9 mouse cellular contexts compared by ENCODE assay signal in the genomic region with DNA sequence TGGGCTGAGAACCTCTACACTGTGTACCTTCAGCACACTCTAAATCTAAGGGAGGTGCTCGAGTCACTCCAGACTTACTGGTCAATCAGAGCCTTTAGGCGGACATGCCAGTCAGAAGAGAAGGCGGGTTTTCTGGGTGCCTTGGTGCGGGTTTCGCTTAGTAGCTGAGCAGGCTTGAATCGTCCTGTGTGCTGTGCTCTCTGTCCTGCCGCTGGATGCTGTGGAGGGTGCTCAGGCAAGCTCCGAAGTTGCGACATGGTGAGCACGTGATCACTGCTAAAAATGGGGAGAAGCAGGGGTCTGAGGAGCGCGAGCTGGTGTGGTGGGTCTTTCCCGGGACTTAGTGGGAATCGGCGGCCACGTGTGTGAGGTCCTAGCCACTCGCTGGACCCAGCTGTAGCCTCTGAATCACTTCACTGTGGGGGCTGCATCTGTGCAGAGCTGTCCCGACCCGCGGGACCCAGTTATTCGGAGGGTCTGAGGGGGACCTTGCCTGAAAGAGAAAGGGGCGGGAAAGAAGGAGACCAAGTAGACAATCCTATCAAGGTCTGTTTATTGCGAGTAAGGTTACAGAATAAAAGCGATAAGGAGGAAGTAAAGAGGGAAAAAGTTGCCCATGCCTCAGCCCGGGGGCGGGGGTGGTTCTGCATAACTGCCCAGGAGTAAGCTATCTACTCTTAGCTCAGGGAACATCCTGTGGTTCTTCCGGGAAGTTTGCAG. TPM values are rescaled to one million over a fixed set of nuclear protein-coding genes. Genes with fewer than 3 reads are reported as not detected.
DNase-seq lines count a peak whose midpoint lies in the region; ATAC-seq and TF ChIP-seq lines count a peak whose summit lies in the region.
"Had no signal": no experiment of that assay in that cellular context is flagged by ENCODE, and none has a peak within 500 bp of the region (broad histone marks: within the 10 kb centered on the region; RNA-seq: fewer than 3 reads in every experiment).

No protein-coding gene starts in this region.

- peak overlapping the region; percentile 98 for H3K4me2 ChIP-seq in CH12.LX (ENCODE audit: insufficient read depth, low read depth, poor library complexity, severe bottlenecking)
- peak overlapping the region; percentile 67 for H3K4me2 ChIP-seq in embryonic facial prominence, embryonic 15.5 days (replicated peaks)
- peak overlapping the region; percentile 71 for H3K4me2 ChIP-seq in intestine, embryonic 14.5 days (ENCODE audit: low read length)
- H3K4me2 ChIP-seq in lung, postnatal 0 days (replicated peaks; ENCODE audit: low read depth, low read length) = peak overlapping the region; percentile 70

- peak overlapping the region; percentile 64 to 74 (median 72) for H3K4me3 ChIP-seq in CH12.LX (replicated peaks in 1 of 3; ENCODE audit: low read depth in 2 of 3, low read length in 2 of 3, poor library complexity in 1 of 3)
- H3K4me3 ChIP-seq in embryonic facial prominence, embryonic 15.5 days (replicated peaks) = peak overlapping the region; percentile 38
- peak overlapping the region; percentile 40 for H3K4me3 ChIP-seq in intestine, embryonic 14.5 days (ENCODE audit: low read depth, low read length)
- H3K4me3 ChIP-seq in lung, postnatal 0 days (ENCODE audit: low read depth, low read length) = peak overlapping the region; percentile 45

- dilution Hi-C loops in CH12.LX (cut with MboI; ENCODE audit: extremely low pct_ligation_motif_present, extremely low pct_unique_long_range_greater_than_20kb, low sequenced_read_pairs) = no loop called here

- no peak for TF ChIP-seq EP300 in CH12.LX (IDR thresholded peaks at IDR 0.05; ENCODE audit: low read length)
- TF ChIP-seq EP300 in lung, postnatal 0 days (IDR thresholded peaks at IDR 0.05) = no peak

- WGBS in embryonic facial prominence, embryonic 15.5 days = 7% methylated on average over 27 of the region's 27 CpGs
- WGBS in intestine, embryonic 14.5 days = 6% methylated on average over 27 of the region's 27 CpGs
- 2% methylated on average over 27 of the region's 27 CpGs for WGBS in lung, postnatal 0 days

- peak; percentile 24; the same call in 1 of the 2 replicates for ATAC-seq in embryonic facial prominence, embryonic 15.5 days (ENCODE audit: insufficient number of reproducible peaks, low FRiP score, low TSS enrichment, low read depth)
- peak; percentile 81; the same call in 1 of the 2 replicates for ATAC-seq in intestine, embryonic 14.5 days (replicated peaks; ENCODE audit: low FRiP score, low TSS enrichment, low read depth)
- peak; percentile 91 for ATAC-seq in lung, postnatal 0 days

- peaks cover 5% of the 10 kb centered on the region for H3K9me3 ChIP-seq in CH12.LX (replicated peaks; ENCODE audit: low read length)
- H3K9me3 ChIP-seq in embryonic facial prominence, embryonic 15.5 days (replicated peaks) = no peaks in the 10 kb centered on the region
- no peaks in the 10 kb centered on the region for H3K9me3 ChIP-seq in intestine, embryonic 14.5 days (ENCODE audit: control insufficient read depth, low read length)
- no peaks in the 10 kb centered on the region for H3K9me3 ChIP-seq in lung, postnatal 0 days (ENCODE audit: low read length)

- H3K27ac ChIP-seq in CH12.LX (ENCODE audit: insufficient read depth, low read depth) = peak overlapping the region; percentile 68
- no peak overlapping the region for H3K27ac ChIP-seq in embryonic facial prominence, embryonic 15.5 days (replicated peaks)
- H3K27ac ChIP-seq in intestine, embryonic 14.5 days (ENCODE audit: low read depth) = peak overlapping the region; percentile 51; the same call in 1 of the 2 replicates
- H3K27ac ChIP-seq in lung, postnatal 0 days (ENCODE audit: low read length) = no peak overlapping the region

- H3K9ac ChIP-seq in CH12.LX (ENCODE audit: insufficient read depth, low read depth) = peak overlapping the region; percentile 41
- H3K9ac ChIP-seq in embryonic facial prominence, embryonic 15.5 days = peak overlapping the region; percentile 15; the same call in 1 of the 2 replicates
- peak overlapping the region; percentile 38 for H3K9ac ChIP-seq in intestine, embryonic 14.5 days (ENCODE audit: low read length)
- peak overlapping the region; percentile 8; the same call in 1 of the 2 replicates for H3K9ac ChIP-seq in lung, postnatal 0 days (replicated peaks; ENCODE audit: low read depth)

- H3K4me1 ChIP-seq in CH12.LX (ENCODE audit: control insufficient read depth in 1 of 2, insufficient read depth in 2 of 2) = no peaks in the 10 kb centered on the region; a peak in 1 of 4 replicates
- H3K4me1 ChIP-seq in embryonic facial prominence, embryonic 15.5 days = no peaks in the 10 kb centered on the region
- no peaks in the 10 kb centered on the region; the same call in 1 of the 2 replicates for H3K4me1 ChIP-seq in intestine, embryonic 14.5 days (replicated peaks; ENCODE audit: control insufficient read depth, insufficient read depth, low read length)
- no peaks in the 10 kb centered on the region; the same call in 1 of the 2 replicates for H3K4me1 ChIP-seq in lung, postnatal 0 days (ENCODE audit: insufficient read depth, low read depth, low read length)

- no peaks in the 10 kb centered on the region for H3K79me2 ChIP-seq in CH12.LX (replicated peaks; ENCODE audit: control insufficient read depth, extremely low read depth, insufficient read depth, poor library complexity, severe bottlenecking)

- in situ Hi-C loops in CH12.LX (cut with MboI; ENCODE audit: low pct_ligation_motif_present, low pct_unique_long_range_greater_than_20kb, low sequenced_read_pairs) = no loop called here

- DNase-seq in B cell, adult 2 months = peak; percentile 77 to 81
- DNase-seq in CH12.LX (ENCODE audit: extremely low read depth) = peak; percentile 41
- peak; percentile 79 for DNase-seq in intestine, embryonic 14.5 days (ENCODE audit: low spot score)
- DNase-seq in lung, postnatal 0 days (ENCODE audit: low spot score) = peak; percentile 68
- peak; percentile 28 for DNase-seq in ovary, postnatal 36 days (ENCODE audit: low spot score)
- DNase-seq in right cerebral cortex, postnatal 36 days (ENCODE audit: low spot score in 2 of 2) = no peak
- DNase-seq in left cerebral cortex, adult 8-10 months (ENCODE audit: low spot score in 2 of 2) = no peak

- TF ChIP-seq POLR2A in CH12.LX (IDR thresholded peaks at IDR 0.05; ENCODE audit: low read depth, low read length) = peak; percentile 20; the same call in 1 of the 2 replicates

- no peaks in the 10 kb centered on the region for H3K36me3 ChIP-seq in CH12.LX (replicated peaks in 1 of 2; ENCODE audit: control insufficient read depth in 1 of 2, insufficient read depth in 1 of 2, low read length in 1 of 2)
- H3K36me3 ChIP-seq in embryonic facial prominence, embryonic 15.5 days = no peaks in the 10 kb centered on the region
- no peaks in the 10 kb centered on the region for H3K36me3 ChIP-seq in intestine, embryonic 14.5 days (ENCODE audit: control insufficient read depth, insufficient read depth, low read length)
- H3K36me3 ChIP-seq in lung, postnatal 0 days (ENCODE audit: insufficient read depth, low read length) = no peaks in the 10 kb centered on the region

- no peak for TF ChIP-seq RAD21 in CH12.LX (IDR thresholded peaks at IDR 0.05; ENCODE audit: low read depth, low read length)

- no peaks in the 10 kb centered on the region for H3K27me3 ChIP-seq in CH12.LX (replicated peaks)
- no peaks in the 10 kb centered on the region for H3K27me3 ChIP-seq in embryonic facial prominence, embryonic 15.5 days
- no peaks in the 10 kb centered on the region for H3K27me3 ChIP-seq in intestine, embryonic 14.5 days (replicated peaks; ENCODE audit: control insufficient read depth, insufficient read depth, low read length)
- no peaks in the 10 kb centered on the region for H3K27me3 ChIP-seq in lung, postnatal 0 days (replicated peaks; ENCODE audit: insufficient read depth, low read length)

- no peak for TF ChIP-seq CTCF in CH12.LX (conservative IDR thresholded peaks at IDR 0.05 in 1 of 2, IDR thresholded peaks at IDR 0.05 in 1 of 2; ENCODE audit: low read depth in 2 of 2, low read length in 2 of 2)
- no peak for TF ChIP-seq CTCF in lung, postnatal 0 days (IDR thresholded peaks at IDR 0.05)

TF ChIP-seq in CH12.LX, 34 proteins besides CTCF, POLR2A, EP300 and RAD21:
- peak; percentile 38; the same call in 1 of the 2 replicates for TF ChIP-seq USF1 (IDR thresholded peaks at IDR 0.05; ENCODE audit: low read depth, low read length)
- peak; percentile 46; the same call in 1 of the 2 replicates for TF ChIP-seq ELF1 (IDR thresholded peaks at IDR 0.05; ENCODE audit: low read depth, low read length)
- TF ChIP-seq MAX (IDR thresholded peaks at IDR 0.05; ENCODE audit: low read length) = peak; percentile 23; the same call in 1 of the 2 replicates
- no peak for TF ChIP-seq CHD2 (IDR thresholded peaks at IDR 0.05; ENCODE audit: low read length)
- no peak for TF ChIP-seq IRF4 (IDR thresholded peaks at IDR 0.05; ENCODE audit: low read depth, low read length)

RNA-seq across cellular contexts. Expression of a gene that starts 11.2 kb away (rescaled TPM):
- total RNA-seq in CH12.LX (2012; rRNA removed) (6.1 and 6.7 TPM in 2 replicates), CH12.LX (2014; rRNA removed) (10.8 and 13.1 TPM in 2 replicates)
- 9.4 and 11.1 TPM in 2 replicates for polyA plus RNA-seq in CH12.LX (2012; ENCODE audit: insufficient read length, low read depth)
- polyA plus RNA-seq in embryonic facial prominence, embryonic 15.5 days (2015; fragmentation: Nextera tagmentation; extraction: Ambion mirVana) = 44.7 and 44.8 TPM in 2 replicates
- polyA plus RNA-seq in intestine, embryonic 14.5 days (2014; fragmentation: Nextera tagmentation; extraction: Ambion mirVana) = 43.1 and 43.5 TPM in 2 replicates
- polyA plus RNA-seq in lung, postnatal 0 days (2015; fragmentation: Nextera tagmentation; extraction: Ambion mirVana) = 21.7 and 25.0 TPM in 2 replicates
- 10 to 100 TPM; 44.1 to 47.5 (median 45.9) TPM for total RNA-seq in left cerebral cortex, adult 8-10 months (2022)

RNA-seq across cellular contexts. Expression of a gene that starts 24.2 kb away (rescaled TPM):
- 0.08 TPM in 1 of 2 replicates, not detected in the other for total RNA-seq in CH12.LX (2012; rRNA removed)
- 0.28 and 0.31 TPM in 2 replicates for total RNA-seq in CH12.LX (2014; rRNA removed)
- polyA plus RNA-seq in CH12.LX (2012; ENCODE audit: insufficient read length, low read depth) = 0.78 and 2.1 TPM in 2 replicates
- polyA plus RNA-seq in embryonic facial prominence, embryonic 15.5 days (2015; fragmentation: Nextera tagmentation; extraction: Ambion mirVana) = 0.12 and 0.19 TPM in 2 replicates
- 0.24 and 0.40 TPM in 2 replicates for polyA plus RNA-seq in intestine, embryonic 14.5 days (2014; fragmentation: Nextera tagmentation; extraction: Ambion mirVana)
- polyA plus RNA-seq in lung, postnatal 0 days (2015; fragmentation: Nextera tagmentation; extraction: Ambion mirVana) = 0.08 and 0.10 TPM in 2 replicates
- not detected for total RNA-seq in left cerebral cortex, adult 8-10 months (2022)

RNA-seq across cellular contexts. Expression of a gene that starts 31.8 kb away (rescaled TPM):
- total RNA-seq in CH12.LX (2012; rRNA removed) (not detected in 2 replicates), CH12.LX (2014; rRNA removed) (not detected in 2 replicates)
- not detected in 2 replicates for polyA plus RNA-seq in CH12.LX (2012; ENCODE audit: insufficient read length, low read depth)
- polyA plus RNA-seq in embryonic facial prominence, embryonic 15.5 days (2015; fragmentation: Nextera tagmentation; extraction: Ambion mirVana) = not detected in 2 replicates
- polyA plus RNA-seq in intestine, embryonic 14.5 days (2014; fragmentation: Nextera tagmentation; extraction: Ambion mirVana) = not detected in 2 replicates
- polyA plus RNA-seq in lung, postnatal 0 days (2015; fragmentation: Nextera tagmentation; extraction: Ambion mirVana) = not detected in 2 replicates
- not detected for total RNA-seq in left cerebral cortex, adult 8-10 months (2022)
- total RNA-seq: heart, adult 18-20 months had no signal

Comparison
In these comparisons a context has a peak if more than half of its experiments do, and no peak if none do; other contexts are left out.
1. DNase-seq: peak in B cell, adult 2 months (2 of 2), CH12.LX (single experiment), intestine, embryonic 14.5 days (single experiment), lung, postnatal 0 days (single experiment) and ovary, postnatal 36 days (single experiment); none in right cerebral cortex, postnatal 36 days (0 of 2) and left cerebral cortex, adult 8-10 months (0 of 2).
2. H3K27ac ChIP-seq: peak in CH12.LX (single experiment) and intestine, embryonic 14.5 days (single experiment); none in embryonic facial prominence, embryonic 15.5 days (single experiment) and lung, postnatal 0 days (single experiment).
3. ATAC-seq: peak in every context shown above with its lines; median percentile 91 in lung, postnatal 0 days; 81 in intestine, embryonic 14.5 days; 24 in embryonic facial prominence, embryonic 15.5 days.
4. Peak in every context shown above with its lines, with median percentiles within 50 percentile points of each other: H3K4me2 ChIP-seq, H3K4me3 ChIP-seq and H3K9ac ChIP-seq.